Mouse (Mus musculus): Measurements from ENCODE around the gene Vsx2. TPM values are rescaled to one million over a fixed set of nuclear protein-coding genes. Genes with fewer than 3 reads are reported as not detected.
A peak's percentile ranks its signal among the peaks of the same experiment; 100 is the strongest.
"Not testable (repeated sequence)": the region's sequence is repeated elsewhere in the genome, so short reads cannot be mapped to it uniquely, and the experiment has no call there.

Gene Vsx2
- not detected in 2 replicates for total RNA-seq (2021)
- long read RNA-seq, experiment 1: 0 reads
- long read RNA-seq, experiment 2: 0 reads

- no peak for DNase-seq
Observed at GRCm38 (mm10) chr12:84569336-84569970, at the start of gene Vsx2. TSS of gene Vsx2 (plus strand) at chr12:84569762.

- no peak for DNase-seq
Observed at GRCm38 (mm10) chr12:84523728-84524127, 45.8 kb upstream of the Vsx2 start.

GRCm38 (mm10) chr12:84524147-84525050 lies 45.2 kb upstream of the Vsx2 start:
- DNase-seq: no peak

DNA sequence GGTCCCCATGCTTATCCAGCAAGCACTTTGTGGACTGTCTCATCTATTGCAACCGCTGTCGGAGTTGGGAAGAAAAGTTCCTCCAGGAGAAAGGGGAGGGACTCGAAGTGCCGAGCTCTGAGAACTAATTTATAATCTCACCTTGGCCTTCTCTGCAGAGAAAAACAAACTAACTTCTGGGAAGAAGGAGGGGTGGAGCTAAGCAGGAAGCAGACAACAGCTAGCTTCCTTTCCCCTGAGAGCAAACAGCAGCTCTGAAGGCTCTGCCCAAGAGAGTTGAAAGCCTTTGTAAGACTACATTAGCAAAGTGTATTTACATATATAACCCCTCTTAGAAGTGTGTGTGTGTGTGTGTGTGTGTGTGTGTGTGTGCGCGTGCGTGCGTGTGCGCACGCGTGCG lies 44.1 kb upstream of the Vsx2 start:
- no peak for DNase-seq

GRCm38 (mm10) chr12:84530426-84530825 lies 39.1 kb upstream of the Vsx2 start:
- no peak for DNase-seq

DNA sequence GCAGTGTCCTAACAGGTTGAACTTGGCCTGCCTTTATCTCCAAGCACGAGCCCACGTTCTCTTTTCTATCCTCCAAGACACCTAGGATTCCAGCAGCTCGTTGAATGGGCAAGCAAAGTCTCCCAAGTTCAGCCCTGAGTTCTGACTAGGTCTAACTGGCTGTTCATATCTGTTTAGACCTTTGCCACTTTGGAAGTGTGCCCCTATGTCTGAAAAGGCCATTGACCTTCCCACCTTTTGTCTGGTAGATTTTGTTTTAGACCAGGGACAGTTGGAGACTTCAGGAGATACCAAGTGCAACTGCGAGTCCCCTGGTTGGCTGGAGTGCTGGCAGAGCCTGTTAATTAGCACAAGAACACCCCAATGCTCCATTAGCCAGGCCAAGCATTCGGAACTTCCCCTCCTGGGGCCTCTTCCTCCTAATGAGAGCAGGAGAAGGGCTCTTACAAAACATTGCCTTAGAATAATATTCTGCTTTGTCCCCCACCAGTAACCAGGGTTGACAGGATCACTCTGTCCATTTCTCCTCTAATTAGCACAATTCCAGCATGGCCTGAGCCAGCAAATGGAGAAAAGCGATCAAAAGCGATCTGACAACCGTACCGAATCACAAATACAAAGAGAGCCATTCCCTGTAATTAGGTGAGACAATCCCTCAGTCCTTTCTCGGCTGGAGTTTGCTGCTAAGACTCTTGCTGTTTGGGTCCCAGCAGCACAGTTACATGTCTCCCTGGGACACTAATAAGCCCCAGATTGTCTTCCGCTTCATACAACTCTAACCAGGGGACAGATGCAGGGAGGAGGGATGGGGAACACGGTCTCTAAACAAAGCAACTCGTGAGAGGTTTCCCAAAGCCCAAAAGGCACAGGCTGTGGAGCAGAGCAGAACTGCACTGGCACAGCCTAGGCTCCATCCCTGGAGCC lies 37.4 kb upstream of the Vsx2 start:
- DNase-seq: no peak

GRCm38 (mm10) chr12:84532830-84533199 lies 36.7 kb upstream of the Vsx2 start:
- DNase-seq: peak; percentile 15

GRCm38 (mm10) chr12:84533706-84534486 lies 35.7 kb upstream of the Vsx2 start:
- peak; percentile 79 for DNase-seq

GRCm38 (mm10) chr12:84539537-84539936 lies 30.0 kb upstream of the Vsx2 start:
- DNase-seq: not testable (repeated sequence)

- DNase-seq: no peak
Observed at GRCm38 (mm10) chr12:84541391-84541958, 28.1 kb upstream of the Vsx2 start.

GRCm38 (mm10) chr12:84546028-84546427 lies 23.5 kb upstream of the Vsx2 start:
- peak; percentile 76 for DNase-seq

DNA sequence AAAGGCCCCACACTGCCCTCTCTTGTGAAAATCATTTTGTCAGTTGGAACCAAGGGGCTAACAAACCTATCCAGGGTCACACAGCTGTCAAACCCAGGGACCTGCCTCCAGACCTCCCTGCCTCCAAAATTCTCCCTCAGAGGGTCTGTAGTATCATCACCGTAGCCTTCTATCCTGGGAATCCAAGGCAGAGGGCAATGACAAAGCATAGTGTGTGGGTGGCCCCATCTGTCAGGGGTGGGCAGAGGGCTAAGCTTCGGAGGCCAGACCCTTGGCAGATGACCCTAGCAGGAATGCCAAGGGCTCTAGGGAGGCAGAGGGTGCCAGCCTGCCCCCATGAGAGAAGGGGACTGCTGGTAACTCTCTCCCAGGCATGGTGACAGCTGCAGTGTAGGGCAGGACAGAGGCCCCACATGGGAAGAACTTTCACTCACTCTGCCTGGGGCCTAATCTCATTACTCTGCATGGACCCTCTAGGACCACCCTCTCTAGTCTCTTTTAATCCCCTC lies 22.9 kb upstream of the Vsx2 start:
- no peak for DNase-seq

GRCm38 (mm10) chr12:84548251-84548650 lies 21.3 kb upstream of the Vsx2 start:
- no peak for DNase-seq

GRCm38 (mm10) chr12:84555218-84555617 lies 14.3 kb upstream of the Vsx2 start:
- DNase-seq: no peak

DNA sequence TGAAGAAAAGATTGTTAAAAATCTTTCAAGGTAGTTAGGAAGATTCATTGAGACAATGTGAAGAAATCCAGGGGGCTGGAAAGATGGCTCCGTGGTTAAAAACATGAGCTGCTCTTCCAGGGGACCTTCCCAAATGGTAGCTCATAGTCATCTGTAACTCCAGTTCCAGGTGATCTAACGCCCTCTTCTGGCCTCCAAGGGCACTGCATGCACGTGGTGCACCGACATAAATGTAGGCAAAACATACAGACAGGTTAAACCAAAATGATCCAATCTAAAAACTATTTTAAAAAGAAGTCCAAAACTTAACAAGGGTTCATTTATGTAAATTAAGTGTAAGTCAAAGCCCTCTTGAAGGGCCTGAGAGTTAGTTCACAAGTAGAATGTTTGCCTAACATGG lies 7.0 kb upstream of the Vsx2 start:
- peak; percentile 22 for DNase-seq

DNA sequence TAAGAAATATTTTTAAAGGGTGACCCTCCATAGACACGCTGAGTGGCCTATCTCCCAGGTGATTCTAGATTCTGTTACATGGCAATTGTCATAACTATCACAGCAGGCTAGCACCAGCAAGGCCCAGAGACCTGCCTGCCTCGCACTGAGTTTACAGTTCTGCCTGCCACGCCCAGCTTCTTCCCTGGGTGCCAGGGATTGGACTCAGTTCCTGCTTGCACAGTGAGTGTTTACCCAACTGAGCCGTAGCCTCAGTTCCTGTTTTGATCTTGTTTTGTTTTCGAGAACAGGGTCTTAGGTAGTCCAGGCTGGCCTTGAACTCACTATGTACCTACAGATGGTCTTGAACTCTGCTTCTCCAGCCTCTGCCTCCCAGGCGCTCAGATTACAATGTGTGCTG lies 2.0 kb upstream of the Vsx2 start:
- DNase-seq: no peak

DNA sequence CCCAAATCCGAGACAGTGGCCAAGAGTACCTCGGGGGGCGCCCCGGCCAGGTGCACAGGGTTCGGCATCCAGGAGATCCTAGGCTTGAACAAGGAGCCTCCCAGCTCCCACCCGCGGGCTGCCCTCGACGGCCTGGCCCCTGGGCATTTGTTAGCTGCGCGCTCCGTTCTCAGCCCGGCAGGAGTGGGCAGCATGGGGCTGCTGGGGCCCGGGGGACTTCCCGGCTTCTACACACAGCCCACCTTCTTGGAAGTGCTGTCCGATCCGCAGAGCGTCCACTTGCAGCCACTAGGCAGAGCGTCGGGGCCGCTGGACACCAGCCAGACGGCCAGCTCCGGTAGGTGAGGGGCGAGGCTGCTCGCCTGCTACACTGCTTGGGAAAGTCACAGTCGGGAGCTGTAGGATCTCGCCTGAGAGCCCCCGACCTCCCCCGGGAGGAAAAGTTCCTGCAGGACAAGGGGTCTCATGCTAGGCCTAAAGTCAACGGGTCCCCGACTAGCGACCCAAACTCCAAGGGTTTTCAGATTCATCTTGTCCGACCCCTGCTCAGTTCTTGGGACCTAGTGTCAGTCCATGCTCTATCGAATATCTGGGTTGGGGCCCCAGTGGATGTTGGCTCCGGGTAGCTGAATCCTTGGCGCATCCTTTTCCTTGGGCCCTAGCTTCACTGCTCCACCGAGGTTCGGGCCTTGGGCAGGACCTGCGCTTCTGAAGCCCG lies 573 bp downstream of the Vsx2 start:
- peak; percentile 16 for DNase-seq

GRCm38 (mm10) chr12:84570694-84571415 lies 1.3 kb downstream of the Vsx2 start:
- DNase-seq: no peak

DNA sequence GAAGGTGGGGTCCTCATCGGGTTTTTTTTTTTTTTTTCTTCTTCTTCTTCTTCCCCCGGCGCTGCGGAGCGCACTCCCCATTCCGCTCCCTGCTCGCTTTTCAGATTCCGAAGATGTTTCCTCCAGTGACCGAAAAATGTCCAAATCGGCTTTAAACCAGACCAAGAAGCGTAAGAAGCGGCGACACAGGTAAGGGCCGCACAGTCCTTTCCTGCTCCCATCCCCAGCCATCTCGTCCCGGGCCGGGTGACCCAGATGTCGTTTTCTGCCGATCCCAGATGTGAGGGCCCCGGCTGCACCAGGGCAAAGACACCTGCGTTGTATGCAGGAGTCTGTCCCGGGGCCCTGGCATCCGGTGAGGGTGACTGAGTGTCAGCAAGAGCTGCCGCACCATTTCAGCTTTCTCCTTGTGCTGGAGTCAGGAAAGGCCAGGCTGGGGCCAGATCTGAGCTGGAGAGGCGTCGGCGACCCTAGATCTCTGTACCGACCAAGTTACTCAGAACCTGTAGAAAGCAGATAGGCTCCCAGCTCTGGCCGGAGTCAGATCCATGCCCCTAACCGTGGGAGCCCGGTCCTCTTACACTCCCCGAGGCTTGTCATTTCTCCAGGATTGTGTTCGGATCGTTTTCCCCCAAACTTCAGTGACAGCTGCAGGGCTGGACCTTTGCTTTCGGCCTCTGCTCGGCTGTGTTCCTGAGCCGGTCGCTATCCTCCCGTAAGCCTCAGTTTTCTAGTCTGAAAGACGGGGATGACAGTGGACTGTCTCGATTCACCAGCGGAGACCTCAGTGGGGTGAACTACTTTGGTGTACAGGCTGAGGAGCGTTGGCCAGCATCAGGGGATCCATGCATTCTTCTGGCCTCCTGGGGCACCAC lies 2.1 kb downstream of the Vsx2 start:
- DNase-seq: peak; percentile 14

Measured in adrenal gland, postnatal 14 days (tissue).